In the genomic region with DNA sequence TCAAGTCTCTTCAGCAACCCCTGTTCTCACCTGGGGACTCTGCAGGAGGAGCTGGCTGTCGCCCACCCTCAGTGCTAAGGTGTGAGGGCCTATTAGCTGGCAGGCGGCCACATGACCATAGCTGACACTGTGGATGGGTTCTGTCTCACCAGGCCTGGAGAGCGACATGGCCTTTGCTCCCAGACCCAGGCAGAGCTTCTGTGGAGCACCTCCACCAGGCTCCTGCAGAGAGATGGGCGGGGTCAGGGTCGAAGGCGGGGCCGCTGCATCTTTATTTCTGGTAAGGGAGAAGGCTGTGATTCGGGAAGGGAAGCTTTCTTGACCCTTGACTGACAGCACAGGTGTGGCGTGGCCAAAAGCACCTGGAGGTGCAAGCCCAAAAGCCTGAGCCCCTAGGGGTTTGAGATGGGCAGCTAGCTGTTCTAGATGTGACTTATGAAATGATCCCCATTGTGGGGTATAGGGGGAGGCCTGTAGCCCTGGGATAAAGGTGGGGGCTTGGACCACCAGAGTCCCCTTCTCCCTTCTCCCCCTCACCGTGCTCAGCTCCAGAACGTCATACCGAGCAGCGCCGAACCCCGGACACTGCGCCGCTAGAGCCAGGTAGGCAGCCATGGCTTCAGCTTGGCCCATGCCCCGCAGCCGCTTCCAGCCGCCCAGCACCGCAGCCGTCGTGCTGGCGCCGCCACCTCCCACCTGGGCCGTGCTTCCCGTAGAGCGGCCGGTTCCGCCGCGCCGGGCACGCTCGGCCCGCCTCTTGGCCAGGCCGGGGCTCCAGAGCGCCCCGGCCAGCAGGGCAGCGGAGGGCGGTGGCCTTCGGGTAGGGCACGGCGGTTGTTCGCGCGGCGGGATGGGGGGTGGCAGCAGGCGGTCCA, we compare ENCODE assay signal across 8 mouse cellular contexts. TPM values are rescaled to one million over a fixed set of nuclear protein-coding genes. Genes with fewer than 3 reads are reported as not detected.
DNase-seq lines count a peak whose midpoint lies in the region; ATAC-seq and TF ChIP-seq lines count a peak whose summit lies in the region.

No protein-coding gene starts in this region.

- TF ChIP-seq CTCF in olfactory bulb, adult 2 months (IDR thresholded peaks at IDR 0.05; ENCODE audit: insufficient read depth, low read depth, low read length): no peak
- no peak for TF ChIP-seq CTCF in left cerebral cortex, adult 2 months (IDR thresholded peaks at IDR 0.05)

- peak overlapping the region; percentile 32 for H3K4me3 ChIP-seq in liver, embryonic 11.5 days (ENCODE audit: low read depth, low read length)
- H3K4me3 ChIP-seq in heart, embryonic 16.5 days (ENCODE audit: low read length): peak overlapping the region; percentile 30
- H3K4me3 ChIP-seq in limb, embryonic 10.5 days: peak overlapping the region; percentile 52
- no peak overlapping the region for H3K4me3 ChIP-seq in olfactory bulb, adult 2 months (ENCODE audit: insufficient read depth, low read depth, low read length)
- H3K4me3 ChIP-seq in left cerebral cortex, adult 2 months: no peak overlapping the region

- 22% methylated on average over 48 of the region's 49 CpGs for WGBS in liver, embryonic 11.5 days
- WGBS in heart, embryonic 16.5 days: 39% methylated on average over 48 of the region's 49 CpGs
- WGBS in limb, embryonic 10.5 days: 3% methylated on average over 49 of the region's 49 CpGs
- WGBS in olfactory bulb, adult 2 months: 64% methylated on average over 49 of the region's 49 CpGs

- peaks cover 22% of the 10 kb centered on the region for H3K4me1 ChIP-seq in liver, embryonic 11.5 days (replicated peaks; ENCODE audit: control insufficient read depth, insufficient read depth, low read length)
- peaks cover 8% of the 10 kb centered on the region; the same call in 1 of the 2 replicates for H3K4me1 ChIP-seq in heart, embryonic 16.5 days (ENCODE audit: control insufficient read depth, insufficient read depth, low read length)
- peaks cover 38% of the 10 kb centered on the region for H3K4me1 ChIP-seq in limb, embryonic 10.5 days
- H3K4me1 ChIP-seq in olfactory bulb, adult 2 months (ENCODE audit: control insufficient read depth, insufficient read depth, low read length): peaks cover 14% of the 10 kb centered on the region

- no peaks in the 10 kb centered on the region for H3K9me3 ChIP-seq in liver, embryonic 11.5 days (ENCODE audit: control insufficient read depth, low read length)
- no peaks in the 10 kb centered on the region for H3K9me3 ChIP-seq in heart, embryonic 16.5 days (replicated peaks; ENCODE audit: control insufficient read depth, low read length)
- no peaks in the 10 kb centered on the region for H3K9me3 ChIP-seq in limb, embryonic 10.5 days (replicated peaks)

- intact Hi-C loops in left cerebral cortex, adult 2 months (cut with DNase I): no loop called here

- TF ChIP-seq POLR2A in olfactory bulb, adult 2 months (IDR thresholded peaks at IDR 0.05; ENCODE audit: insufficient read depth, low read depth, low read length): no peak

- no peak for DNase-seq in liver, embryonic 11.5 days (ENCODE audit: low spot score)
- no peak for DNase-seq in liver
- no peak for DNase-seq in limb, embryonic 10.5 days (ENCODE audit: low spot score)
- DNase-seq in ovary, postnatal 36 days (ENCODE audit: low spot score): no peak
- no peak for DNase-seq in left cerebral cortex, adult 2 months (ENCODE audit: extremely low spot score in 1 of 2, low spot score in 2 of 2)
- no peak for DNase-seq in right cerebral cortex, adult 2 months (ENCODE audit: low spot score in 2 of 2)

- peaks cover 7% of the 10 kb centered on the region for H3K36me3 ChIP-seq in liver, embryonic 11.5 days (ENCODE audit: control insufficient read depth, insufficient read depth, low read length)
- H3K36me3 ChIP-seq in heart, embryonic 16.5 days (ENCODE audit: control insufficient read depth, insufficient read depth): peaks cover 60% of the 10 kb centered on the region
- peaks cover 7% of the 10 kb centered on the region for H3K36me3 ChIP-seq in limb, embryonic 10.5 days

- H3K27ac ChIP-seq in liver, embryonic 11.5 days (ENCODE audit: low read depth, low read length): no peak overlapping the region
- H3K27ac ChIP-seq in heart, embryonic 16.5 days (ENCODE audit: low read length): no peak overlapping the region
- H3K27ac ChIP-seq in limb, embryonic 10.5 days: peak overlapping the region; percentile 67
- H3K27ac ChIP-seq in olfactory bulb, adult 2 months (ENCODE audit: insufficient read depth, low read depth, low read length): 0 out of 2 replicates have a peak overlapping the region, but pooled peaks have one; percentile 1
- H3K27ac ChIP-seq in left cerebral cortex, adult 2 months: no peak overlapping the region

- H3K4me2 ChIP-seq in liver, embryonic 11.5 days: peak overlapping the region; percentile 52
- peak overlapping the region; percentile 50 for H3K4me2 ChIP-seq in heart, embryonic 16.5 days (ENCODE audit: low read depth, low read length)

- H3K9ac ChIP-seq in liver, embryonic 11.5 days (ENCODE audit: low read depth, low read length): no peak overlapping the region
- 0 out of 2 replicates have a peak overlapping the region, but pooled peaks have one; percentile 26 for H3K9ac ChIP-seq in heart, embryonic 16.5 days (ENCODE audit: low read length)

- no peak for ATAC-seq in liver, embryonic 11.5 days (replicated peaks; ENCODE audit: low FRiP score)
- ATAC-seq in heart, embryonic 16.5 days (replicated peaks; ENCODE audit: extremely low read depth, insufficient read depth, low FRiP score): no peak

- H3K27me3 ChIP-seq in liver, embryonic 11.5 days (replicated peaks; ENCODE audit: control insufficient read depth, insufficient read depth, low read length): peaks cover 86% of the 10 kb centered on the region
- peaks cover 23% of the 10 kb centered on the region for H3K27me3 ChIP-seq in heart, embryonic 16.5 days (ENCODE audit: control insufficient read depth, insufficient read depth, low read length)
- H3K27me3 ChIP-seq in limb, embryonic 10.5 days (ENCODE audit: low read depth, poor library complexity, severe bottlenecking): peaks cover 89% of the 10 kb centered on the region

RNA-seq across cellular contexts. Expression of a gene that starts 6.6 kb away (rescaled TPM):
- 0.34 and 0.40 TPM in 2 replicates for polyA plus RNA-seq in liver, embryonic 11.5 days (2014; fragmentation: Nextera tagmentation; extraction: Ambion mirVana)
- polyA plus RNA-seq in heart, embryonic 16.5 days (2015; fragmentation: Nextera tagmentation; extraction: Ambion mirVana): 0.89 and 1.0 TPM in 2 replicates
- polyA plus RNA-seq in limb, embryonic 10.5 days (2016; fragmentation: Nextera tagmentation; extraction: Ambion mirVana): 0.04 and 0.09 TPM in 2 replicates
- polyA plus RNA-seq in olfactory bulb, adult 2 months (2012; ENCODE audit: insufficient read depth, insufficient read length, low replicate concordance, missing spikeins): not detected in 2 replicates
- total RNA-seq in left cerebral cortex, adult 2 months (2021): 100 to 1,000 TPM; 171 to 182 TPM

RNA-seq across cellular contexts. Expression of a gene that starts 7.4 kb away (rescaled TPM):
- polyA plus RNA-seq in liver, embryonic 11.5 days (2014; fragmentation: Nextera tagmentation; extraction: Ambion mirVana): 3.4 and 3.8 TPM in 2 replicates
- 8.7 and 11.5 TPM in 2 replicates for polyA plus RNA-seq in heart, embryonic 16.5 days (2015; fragmentation: Nextera tagmentation; extraction: Ambion mirVana)
- polyA plus RNA-seq in limb, embryonic 10.5 days (2016; fragmentation: Nextera tagmentation; extraction: Ambion mirVana): 1.9 and 3.0 TPM in 2 replicates
- not detected in 2 replicates for polyA plus RNA-seq in olfactory bulb, adult 2 months (2012; ENCODE audit: insufficient read depth, insufficient read length, low replicate concordance, missing spikeins)
- 10 to 100 TPM; 13.0 to 13.2 TPM for total RNA-seq in left cerebral cortex, adult 2 months (2021)

RNA-seq across cellular contexts. Expression of a gene that starts 8.0 kb away (rescaled TPM):
- 1.3 and 1.8 TPM in 2 replicates for polyA plus RNA-seq in liver, embryonic 11.5 days (2014; fragmentation: Nextera tagmentation; extraction: Ambion mirVana)
- polyA plus RNA-seq in heart, embryonic 16.5 days (2015; fragmentation: Nextera tagmentation; extraction: Ambion mirVana): 3.0 and 3.3 TPM in 2 replicates
- polyA plus RNA-seq in limb, embryonic 10.5 days (2016; fragmentation: Nextera tagmentation; extraction: Ambion mirVana): 2.5 and 3.0 TPM in 2 replicates
- not detected in 2 replicates for polyA plus RNA-seq in olfactory bulb, adult 2 months (2012; ENCODE audit: insufficient read depth, insufficient read length, low replicate concordance, missing spikeins)
- 10 to 100 TPM; 51.4 to 52.9 TPM for total RNA-seq in left cerebral cortex, adult 2 months (2021)

RNA-seq across cellular contexts. Expression of a gene that starts 11.5 kb away (rescaled TPM):
- polyA plus RNA-seq in liver, embryonic 11.5 days (2014; fragmentation: Nextera tagmentation; extraction: Ambion mirVana): 0.10 TPM in 1 of 2 replicates, not detected in the other
- 0.16 and 0.60 TPM in 2 replicates for polyA plus RNA-seq in heart, embryonic 16.5 days (2015; fragmentation: Nextera tagmentation; extraction: Ambion mirVana)
- polyA plus RNA-seq in limb, embryonic 10.5 days (2016; fragmentation: Nextera tagmentation; extraction: Ambion mirVana): not detected in 2 replicates
- not detected in 2 replicates for polyA plus RNA-seq in olfactory bulb, adult 2 months (2012; ENCODE audit: insufficient read depth, insufficient read length, low replicate concordance, missing spikeins)
- under 1 TPM in 1 of 2 experiments, not detected in 1; 0.38 TPM for total RNA-seq in left cerebral cortex, adult 2 months (2021)

RNA-seq across cellular contexts. Expression of a gene that starts 44.0 kb away (rescaled TPM):
- polyA plus RNA-seq in liver, embryonic 11.5 days (2014; fragmentation: Nextera tagmentation; extraction: Ambion mirVana): 82.3 and 85.3 TPM in 2 replicates
- 70.9 and 72.6 TPM in 2 replicates for polyA plus RNA-seq in heart, embryonic 16.5 days (2015; fragmentation: Nextera tagmentation; extraction: Ambion mirVana)
- polyA plus RNA-seq in limb, embryonic 10.5 days (2016; fragmentation: Nextera tagmentation; extraction: Ambion mirVana): 145 and 158 TPM in 2 replicates
- polyA plus RNA-seq in olfactory bulb, adult 2 months (2012; ENCODE audit: insufficient read depth, insufficient read length, low replicate concordance, missing spikeins): not detected in 2 replicates
- total RNA-seq in left cerebral cortex, adult 2 months (2021): 10 to 100 TPM; 45.1 to 45.8 TPM

Comparison
In these comparisons a context has a peak if more than half of its experiments do, and no peak if none do; other contexts are left out.
1. H3K27ac ChIP-seq: peak in limb, embryonic 10.5 days (single experiment) and olfactory bulb, adult 2 months (single experiment); none in liver, embryonic 11.5 days (single experiment), heart, embryonic 16.5 days (single experiment) and left cerebral cortex, adult 2 months (single experiment).
2. H3K4me3 ChIP-seq: peak in liver, embryonic 11.5 days (single experiment), heart, embryonic 16.5 days (single experiment) and limb, embryonic 10.5 days (single experiment); none in olfactory bulb, adult 2 months (single experiment) and left cerebral cortex, adult 2 months (single experiment).